Mouse (Mus musculus): ENCODE measurements at regions not wholly inside any gene's neighbourhood (a gene's known extent, or its start where the extent isn't known, plus 50 kb on each side); places are given as distances from the start of the nearest gene placed in this dataset.
A peak's percentile ranks its signal among the peaks of the same experiment; 100 is the strongest.

GRCm38 (mm10) chr15:31973889-31974288 is 203.2 kb upstream of the Tas2r119 start:
- intact Hi-C loops (cut with DNase I; ENCODE audit: low total_unique reads) = no loop called here
- no peak for DNase-seq

GRCm38 (mm10) chr15:31976461-31976860 is 200.6 kb upstream of the Tas2r119 start:
- intact Hi-C loops (cut with DNase I; ENCODE audit: low total_unique reads) = no loop called here
- peak; percentile 9 for DNase-seq

GRCm38 (mm10) chr15:31977563-31977962 is 199.5 kb upstream of the Tas2r119 start:
- no peak for DNase-seq
- intact Hi-C loops (cut with DNase I; ENCODE audit: low total_unique reads) = no loop called here

- intact Hi-C loops (cut with DNase I; ENCODE audit: low total_unique reads) = no loop called here
- DNase-seq = no peak
Observed at GRCm38 (mm10) chr15:31979961-31980360, 197.1 kb upstream of the Tas2r119 start.

- no peak for DNase-seq
- intact Hi-C loops (cut with DNase I; ENCODE audit: low total_unique reads) = no loop called here
Observed at GRCm38 (mm10) chr15:31980791-31981190, 196.3 kb upstream of the Tas2r119 start.

- intact Hi-C loops (cut with DNase I; ENCODE audit: low total_unique reads) = no loop called here
Observed at GRCm38 (mm10) chr15:31987291-31987690, 189.8 kb upstream of the Tas2r119 start.

GRCm38 (mm10) chr15:31989093-31989492 is 188.0 kb upstream of the Tas2r119 start:
- no peak for DNase-seq
- intact Hi-C loops (cut with DNase I; ENCODE audit: low total_unique reads) = no loop called here

More at GRCm38 (mm10) chr15:31987291-31987690, 189.8 kb upstream of the Tas2r119 start:
- DNase-seq = no peak

- no peak for DNase-seq
- intact Hi-C loops (cut with DNase I; ENCODE audit: low total_unique reads) = no loop called here
Observed at GRCm38 (mm10) chr15:31989593-31990290, 187.3 kb upstream of the Tas2r119 start.

- no peak for DNase-seq
- intact Hi-C loops (cut with DNase I; ENCODE audit: low total_unique reads) = no loop called here
Observed at GRCm38 (mm10) chr15:31997996-31998395, 179.1 kb upstream of the Tas2r119 start.

GRCm38 (mm10) chr15:31999553-31999952 is 177.5 kb upstream of the Tas2r119 start:
- intact Hi-C loops (cut with DNase I; ENCODE audit: low total_unique reads) = no loop called here
- no peak for DNase-seq

GRCm38 (mm10) chr15:32002950-32003422 is 174.1 kb upstream of the Tas2r119 start:
- peak; percentile 10 for DNase-seq
- intact Hi-C loops (cut with DNase I; ENCODE audit: low total_unique reads) = no loop called here

- intact Hi-C loops (cut with DNase I; ENCODE audit: low total_unique reads) = no loop called here
- DNase-seq = no peak
Observed at GRCm38 (mm10) chr15:32003489-32003888, 173.6 kb upstream of the Tas2r119 start.

GRCm38 (mm10) chr15:32005986-32006385 is 171.1 kb upstream of the Tas2r119 start:
- intact Hi-C loops (cut with DNase I; ENCODE audit: low total_unique reads) = no loop called here
- no peak for DNase-seq

- DNase-seq = no peak
- intact Hi-C loops (cut with DNase I; ENCODE audit: low total_unique reads) = no loop called here
Observed at GRCm38 (mm10) chr15:32009818-32010217, 167.3 kb upstream of the Tas2r119 start.

- peak; percentile 7 for DNase-seq
- intact Hi-C loops (cut with DNase I; ENCODE audit: low total_unique reads) = no loop called here
Observed at GRCm38 (mm10) chr15:32012044-32012443, 165.0 kb upstream of the Tas2r119 start.

GRCm38 (mm10) chr15:32012838-32013237 is 164.3 kb upstream of the Tas2r119 start:
- no peak for DNase-seq

GRCm38 (mm10) chr15:32015169-32015568 is 161.9 kb upstream of the Tas2r119 start:
- no peak for DNase-seq
- intact Hi-C loops (cut with DNase I; ENCODE audit: low total_unique reads) = no loop called here

More at GRCm38 (mm10) chr15:32012838-32013237, 164.3 kb upstream of the Tas2r119 start:
- intact Hi-C loops (cut with DNase I; ENCODE audit: low total_unique reads) = no loop called here

GRCm38 (mm10) chr15:32020323-32021008 is 156.6 kb upstream of the Tas2r119 start:
- intact Hi-C loops (cut with DNase I; ENCODE audit: low total_unique reads) = no loop called here
- no peak for DNase-seq

GRCm38 (mm10) chr15:32021009-32021602 is 156.0 kb upstream of the Tas2r119 start:
- intact Hi-C loops (cut with DNase I; ENCODE audit: low total_unique reads) = no loop called here

GRCm38 (mm10) chr15:32034091-32034490 is 143.0 kb upstream of the Tas2r119 start:
- intact Hi-C loops (cut with DNase I; ENCODE audit: low total_unique reads) = no loop called here
- DNase-seq = no peak

More at GRCm38 (mm10) chr15:32021009-32021602, 156.0 kb upstream of the Tas2r119 start:
- DNase-seq = no peak
